Mouse (Mus musculus) midbrain, embryonic 15.5 days (tissue): ENCODE results near the gene Foxl2. TPM values are rescaled to one million over a fixed set of nuclear protein-coding genes. Genes with fewer than 3 reads are reported as not detected.

ENCODE experiments used
- polyA plus RNA-seq: library from polyadenylated mRNA; unstranded; fragments of >200 nt; fragmentation: Nextera tagmentation; extraction: Ambion mirVana; gene quantifications from 2 replicates; pipeline ENCODE4 v1.2.1, GENCODE M21; 2015

Gene Foxl2
- polyA plus RNA-seq, 1 experiment from 2014 or later, result 0.61 TPM

Other genes with a start within 250 kb of the Foxl2 start
- 0.33 TPM in 1 of 2 replicates, not detected in the other for gene Prr23a1, start 112.8 kb upstream of the Foxl2 start, polyA plus RNA-seq
- gene Prr23a2, start 98.8 kb upstream of the Foxl2 start, polyA plus RNA-seq, result not detected in 2 replicates
- gene Prr23a3, start 90.5 kb upstream of the Foxl2 start, polyA plus RNA-seq, result 0.15 TPM in 1 of 2 replicates, not detected in the other
- not detected in 2 replicates for gene 7420426K07Rik, start 52.2 kb upstream of the Foxl2 start, polyA plus RNA-seq
- 110 and 115 TPM in 2 replicates for gene Faim, start 31.1 kb downstream of the Foxl2 start, polyA plus RNA-seq
- 0.11 and 0.18 TPM in 2 replicates for gene Gm1123, start 80.4 kb downstream of the Foxl2 start, polyA plus RNA-seq
- 2.3 and 4.4 TPM in 2 replicates for gene Pik3cb, start 185.3 kb downstream of the Foxl2 start, polyA plus RNA-seq